Mouse (Mus musculus) CD4-positive helper T cell, adult 2 months (primary cell): ENCODE data around the gene Ucn3.
"Not testable (repeated sequence)": the region's sequence is repeated elsewhere in the genome, so short reads cannot be mapped to it uniquely, and the experiment has no call there.

Experiments used
- DNase-seq: peaks from one replicate; pipeline ENCODE4 v3.0.0-alpha.2; 2012; ENCODE audit warnings: low read depth, missing footprints, low spot score

The Ucn3 gene

GRCm38 (mm10) chr13:3945249-3945648, at the start of gene Ucn3:
TSS of gene Ucn3 (minus strand) at chr13:3945349.
- DNase-seq, result no peak

- no peak for DNase-seq
Observed at GRCm38 (mm10) chr13:3992081-3992480, 46.9 kb upstream of the Ucn3 start.

GRCm38 (mm10) chr13:3968849-3969248, 23.7 kb upstream of the Ucn3 start:
- no peak for DNase-seq

- DNase-seq, result no peak
Observed at GRCm38 (mm10) chr13:3951198-3951914, 6.2 kb upstream of the Ucn3 start.

- no peak for DNase-seq
Observed at GRCm38 (mm10) chr13:3949477-3949876, 4.3 kb upstream of the Ucn3 start.

GRCm38 (mm10) chr13:3947267-3947666, 2.1 kb upstream of the Ucn3 start:
- DNase-seq, result no peak

- DNase-seq, result no peak
Observed at GRCm38 (mm10) chr13:3944699-3945098, 450 bp downstream of the Ucn3 start.

GRCm38 (mm10) chr13:3926046-3926445, 19.1 kb downstream of the Ucn3 start:
- no peak for DNase-seq

- no peak for DNase-seq
Observed at GRCm38 (mm10) chr13:3925632-3926031, 19.5 kb downstream of the Ucn3 start.

GRCm38 (mm10) chr13:3924483-3924882, 20.7 kb downstream of the Ucn3 start:
- no peak for DNase-seq

- DNase-seq, result peak; percentile 90
Observed at GRCm38 (mm10) chr13:3917571-3918311, 27.4 kb downstream of the Ucn3 start, which contains the start of the genes Net1 and Tubal3. TSS of gene Net1 (minus strand) at chr13:3918220. TSS of gene Tubal3 (plus strand) at chr13:3918274.

- DNase-seq, result no peak
Observed at GRCm38 (mm10) chr13:3913504-3913903, 31.6 kb downstream of the Ucn3 start.

- DNase-seq, result no peak
Observed at GRCm38 (mm10) chr13:3910356-3910755, 34.8 kb downstream of the Ucn3 start.

GRCm38 (mm10) chr13:3908262-3908661, 36.9 kb downstream of the Ucn3 start:
- DNase-seq, result no peak

GRCm38 (mm10) chr13:3907151-3907696, 37.9 kb downstream of the Ucn3 start:
- DNase-seq, result no peak

- DNase-seq, result no peak
Observed at GRCm38 (mm10) chr13:3899301-3899700, 45.8 kb downstream of the Ucn3 start.

- DNase-seq, result not testable (repeated sequence)
Observed at GRCm38 (mm10) chr13:3898202-3898601, 46.9 kb downstream of the Ucn3 start.

- DNase-seq, result peak; percentile 81
Observed at GRCm38 (mm10) chr13:3896913-3897312, 48.2 kb downstream of the Ucn3 start.

- no peak for DNase-seq
Observed at GRCm38 (mm10) chr13:3896032-3896431, 49.1 kb downstream of the Ucn3 start.

- no peak for DNase-seq
Observed at GRCm38 (mm10) chr13:3895397-3895980, 49.7 kb downstream of the Ucn3 start.

GRCm38 (mm10) chr13:3894549-3894948, 50.6 kb downstream of the Ucn3 start:
- DNase-seq, result no peak

GRCm38 (mm10) chr13:3893126-3893734, 51.9 kb downstream of the Ucn3 start:
- peak; percentile 91 for DNase-seq
